Mouse (Mus musculus) G1E (cell line): ENCODE data around the gene Mtmr14.

Experiments
- CTCF ChIP-seq: IDR thresholded peaks from 2 replicates; pipeline ENCODE4 v1.5.1; 2012; ENCODE audit warnings: low read depth, low read length, inconsistent platforms, mixed read lengths
- GATA1 ChIP-seq: IDR thresholded peaks from 2 replicates; pipeline ENCODE4 v1.6.1; 2012; ENCODE audit warnings: borderline replicate concordance, low read length, inconsistent platforms, mixed read lengths
- GATA2 ChIP-seq: IDR thresholded peaks from 2 replicates; pipeline ENCODE4 v1.6.1; 2012; ENCODE audit warnings: low read depth, low read length, inconsistent platforms, borderline replicate concordance
- TAL1 ChIP-seq: conservative IDR thresholded peaks from 2 replicates; pipeline ENCODE4 v1.6.1; 2012; ENCODE audit warnings: low read depth, low read length, inconsistent platforms, mixed read lengths

DNA sequence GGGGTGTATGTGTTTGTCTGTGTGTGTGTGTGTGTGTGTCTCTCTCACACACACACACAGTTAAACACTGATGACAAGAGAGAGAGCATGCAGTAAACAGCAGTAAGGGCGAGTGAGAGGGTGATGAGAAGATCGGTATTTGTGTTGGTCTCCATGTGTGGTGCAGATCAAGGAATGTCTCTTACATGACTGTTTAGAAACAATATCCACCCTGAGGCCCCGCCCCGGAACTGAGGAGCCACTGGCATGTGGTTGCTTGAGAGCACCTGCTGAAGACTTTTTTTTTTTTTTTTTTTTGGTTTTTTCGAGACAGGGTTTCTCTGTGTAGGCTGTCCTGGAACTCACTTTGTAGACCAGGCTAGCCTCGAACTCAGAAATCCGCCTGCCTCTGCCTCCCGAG lies 26.8 kb downstream of the Mtmr14 start:
- TF ChIP-seq GATA1 (no peak), TAL1 (no peak), CTCF (no peak), GATA2 (no peak)
